Comparison of ENCODE assay signal across 15 mouse cellular contexts in genomic region chr8:70183194-70183593, GRCm38 (mm10). TPM values are rescaled to one million over a fixed set of nuclear protein-coding genes. Genes with fewer than 3 reads are reported as not detected.
DNase-seq lines count a peak whose midpoint lies in the region.
"Had no signal": no experiment of that assay in that cellular context is flagged by ENCODE, and none has a peak within 500 bp of the region (broad histone marks: within the 10 kb centered on the region; RNA-seq: fewer than 3 reads in every experiment).

No protein-coding gene starts in this region.

- DNase-seq in adrenal gland, adult 8-10 months, result peak; percentile 35
- no peak for DNase-seq in adrenal gland, adult 18-20 months (ENCODE audit: low spot score in 2 of 2)
- peak; percentile 7 for DNase-seq in kidney, postnatal 10 days
- no peak for DNase-seq in kidney, adult 8-10 months
- peak; percentile 27 for DNase-seq in ovary, adult 18-20 months (ENCODE audit: low spot score)
- DNase-seq in ovary, postnatal 14 days (ENCODE audit: low spot score), result no peak
- DNase-seq: adrenal gland, postnatal 25 days; B cell, adult 2 months; cerebellum, adult 18-20 months; cerebellum, adult 9-10 months; cerebellum, postnatal 14 days; gastrocnemius, postnatal 25 days; heart, adult 18-20 months; heart, postnatal 10 days; heart, postnatal 36 days had no signal

RNA-seq across cellular contexts. Expression of gene Tmem161a, which starts 11.0 kb away (rescaled TPM):
- 10 to 100 TPM; 70.3 to 95.5 (median 90.6) TPM for total RNA-seq in adrenal gland, adult 8-10 months (2022)
- total RNA-seq in adrenal gland, adult 18-20 months (2021), result 10 to 100 TPM; 68.0 to 84.2 TPM

RNA-seq across cellular contexts. Expression of gene Slc25a42, which starts 28.9 kb away (rescaled TPM):
- 10 to 100 TPM; 41.0 to 54.2 (median 43.1) TPM for total RNA-seq in adrenal gland, adult 8-10 months (2022)
- total RNA-seq in adrenal gland, adult 18-20 months (2021), result 10 to 100 TPM; 34.0 to 41.4 TPM

RNA-seq across cellular contexts. Expression of gene Mef2b, which starts 43.7 kb away (rescaled TPM):
- total RNA-seq in adrenal gland, adult 8-10 months (2022), result 1 to 10 TPM in 2 of 4 experiments, under 1 TPM in 2; 0.70 to 1.4 (median 0.99) TPM
- total RNA-seq in adrenal gland, adult 18-20 months (2021), result under 1 TPM; 0.48 to 0.99 TPM

RNA-seq across cellular contexts. Expression of gene Borcs8, which starts 43.9 kb away (rescaled TPM):
- 10 to 100 TPM; 49.9 to 65.3 (median 59.3) TPM for total RNA-seq in adrenal gland, adult 8-10 months (2022)
- 10 to 100 TPM; 54.8 to 59.2 TPM for total RNA-seq in adrenal gland, adult 18-20 months (2021)

RNA-seq across cellular contexts. Expression of gene Rfxank, which starts 44.2 kb away (rescaled TPM):
- 10 to 100 TPM; 15.9 to 24.7 (median 21.9) TPM for total RNA-seq in adrenal gland, adult 8-10 months (2022)
- total RNA-seq in adrenal gland, adult 18-20 months (2021), result 10 to 100 TPM; 13.0 to 17.4 TPM

Comparison
In these comparisons a context has a peak if more than half of its experiments do, and no peak if none do; other contexts are left out.
1. DNase-seq: peak in adrenal gland, adult 8-10 months (single experiment), kidney, postnatal 10 days (single experiment) and ovary, adult 18-20 months (single experiment); none in adrenal gland, adult 18-20 months (0 of 2), kidney, adult 8-10 months (0 of 2) and ovary, postnatal 14 days (single experiment).